Mouse (Mus musculus): Measurements from ENCODE around the gene Coro7.

Gene Coro7

DNA sequence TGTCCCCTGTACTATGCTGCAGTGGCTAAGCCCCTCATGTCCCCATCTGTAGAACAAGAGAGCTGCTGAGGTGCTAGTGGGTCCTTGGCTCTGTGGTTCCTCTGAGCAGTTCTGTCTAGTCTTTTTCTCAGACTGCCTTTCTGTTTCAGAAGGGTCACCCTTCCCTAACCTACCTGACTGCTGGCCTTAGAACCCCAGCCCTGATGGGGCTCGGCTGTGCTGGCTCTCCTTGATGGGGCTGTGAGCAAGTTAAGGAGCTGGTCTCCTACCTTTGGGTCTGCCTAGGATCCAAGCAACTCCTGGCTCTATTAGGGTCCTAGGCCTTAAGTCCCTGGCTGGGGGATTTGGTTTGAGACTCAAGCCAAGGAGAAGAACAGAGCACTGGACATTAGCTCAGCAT is 64.3 kb downstream of the Coro7 start:
- no peak for DNase-seq (ENCODE audit: low read depth)

DNA sequence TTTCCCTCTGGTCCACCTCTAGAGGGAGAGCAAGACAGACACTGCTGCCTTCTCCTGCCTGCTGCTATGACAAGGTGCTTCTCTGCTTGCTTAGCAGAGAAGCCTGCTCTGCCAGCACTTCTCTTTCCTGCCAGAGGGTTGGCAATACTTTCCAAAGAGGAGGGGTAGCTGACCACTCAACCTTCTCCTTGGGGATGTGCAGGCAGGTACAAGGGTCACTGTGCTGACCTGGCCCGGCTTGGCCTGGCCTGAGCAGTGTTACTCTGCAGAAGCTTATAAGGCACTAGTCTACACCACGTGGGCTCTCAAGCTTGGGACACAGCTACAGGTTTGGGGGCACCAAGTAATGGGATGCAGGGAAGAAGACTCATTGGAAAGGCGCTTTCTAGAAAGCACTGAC is 64.9 kb downstream of the Coro7 start:
- no peak for DNase-seq (ENCODE audit: low read depth)

GRCm38 (mm10) chr16:4613736-4614135 is 65.8 kb downstream of the Coro7 start:
- no peak for DNase-seq (ENCODE audit: low read depth)

GRCm38 (mm10) chr16:4611676-4612075 is 67.9 kb downstream of the Coro7 start:
- DNase-seq (ENCODE audit: low read depth): no peak

DNA sequence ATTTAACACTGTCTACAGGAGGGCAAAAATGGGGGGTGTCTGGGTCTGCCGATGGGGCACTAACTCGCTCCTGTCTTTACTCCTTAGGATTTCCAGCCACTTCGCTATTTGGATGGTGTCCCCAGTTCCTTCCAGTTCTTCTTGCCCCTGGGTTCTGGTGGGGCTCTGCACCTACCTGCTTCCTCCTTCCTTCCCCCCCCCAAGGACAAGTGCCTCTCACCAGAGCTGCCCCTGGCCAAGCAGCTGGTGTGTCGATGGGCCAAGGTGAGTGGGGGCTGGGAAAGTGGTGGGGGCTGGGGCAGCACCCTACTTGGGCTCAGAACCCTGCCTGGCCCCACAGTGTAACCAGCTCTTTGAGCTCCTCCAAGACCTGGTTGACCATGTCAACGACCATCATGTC is 68.4 kb downstream of the Coro7 start:
- DNase-seq (ENCODE audit: low read depth): no peak

DNA sequence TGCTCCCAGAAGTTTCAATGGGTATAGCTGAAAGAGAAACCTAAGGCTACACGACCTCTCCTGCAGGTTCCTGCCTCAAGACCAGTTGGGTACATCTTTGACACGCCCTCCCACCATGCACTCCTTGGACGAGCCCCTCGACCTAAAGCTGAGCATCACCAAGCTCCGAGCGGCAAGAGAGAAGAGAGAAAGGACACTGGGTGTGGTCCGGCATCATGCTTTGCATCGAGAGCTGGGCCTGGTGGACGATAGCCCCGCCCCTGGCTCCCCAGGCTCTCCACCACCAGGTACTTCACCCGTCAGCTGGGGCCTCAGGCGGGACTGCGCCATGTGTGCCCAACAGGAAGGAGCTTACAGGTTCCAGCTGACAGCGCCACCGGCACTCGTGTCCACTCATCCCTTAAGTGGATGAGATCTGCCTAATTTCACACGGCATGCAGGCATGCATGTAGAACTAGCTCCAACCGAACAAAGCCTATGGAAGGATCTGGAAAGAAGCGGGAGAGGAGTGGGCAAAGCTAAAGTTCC is 71.0 kb downstream of the Coro7 start:
- no peak for DNase-seq (ENCODE audit: low read depth)

DNA sequence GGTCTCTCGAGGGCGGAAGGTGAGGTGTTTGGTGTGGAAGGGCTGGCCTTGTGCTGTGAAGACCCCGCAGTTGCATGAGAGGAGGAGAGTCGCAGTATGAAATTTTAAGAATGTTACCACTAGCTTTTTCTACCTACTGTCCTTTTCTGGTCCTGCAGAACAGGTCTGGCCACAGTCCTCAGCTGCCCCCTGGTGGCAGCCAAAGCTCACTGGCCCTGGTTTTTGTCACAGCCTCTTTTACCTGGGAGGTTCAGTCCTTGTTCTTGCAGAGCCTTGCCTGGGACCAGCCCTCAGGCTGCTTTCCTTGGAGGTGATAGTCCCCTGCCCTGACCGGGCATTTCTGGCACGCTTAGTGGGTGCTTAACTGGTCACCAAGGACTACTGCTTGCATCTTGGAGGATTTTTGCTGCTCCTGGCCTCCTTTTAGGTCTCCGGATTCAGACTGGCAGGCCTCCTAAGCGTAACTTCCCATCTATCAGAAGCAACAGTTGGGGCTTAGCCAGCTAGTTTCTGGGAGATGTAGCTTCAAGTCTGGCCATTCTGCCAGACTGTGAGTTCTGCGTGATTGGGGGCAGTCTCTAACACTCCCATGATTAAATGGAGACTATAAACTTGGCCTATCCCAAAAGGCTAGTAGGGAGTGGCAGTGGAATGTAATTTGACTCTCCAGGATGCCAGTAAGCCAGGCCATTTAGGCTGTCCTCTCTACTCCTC is 71.6 kb downstream of the Coro7 start:
- DNase-seq (ENCODE audit: low read depth): peak; percentile 85

DNA sequence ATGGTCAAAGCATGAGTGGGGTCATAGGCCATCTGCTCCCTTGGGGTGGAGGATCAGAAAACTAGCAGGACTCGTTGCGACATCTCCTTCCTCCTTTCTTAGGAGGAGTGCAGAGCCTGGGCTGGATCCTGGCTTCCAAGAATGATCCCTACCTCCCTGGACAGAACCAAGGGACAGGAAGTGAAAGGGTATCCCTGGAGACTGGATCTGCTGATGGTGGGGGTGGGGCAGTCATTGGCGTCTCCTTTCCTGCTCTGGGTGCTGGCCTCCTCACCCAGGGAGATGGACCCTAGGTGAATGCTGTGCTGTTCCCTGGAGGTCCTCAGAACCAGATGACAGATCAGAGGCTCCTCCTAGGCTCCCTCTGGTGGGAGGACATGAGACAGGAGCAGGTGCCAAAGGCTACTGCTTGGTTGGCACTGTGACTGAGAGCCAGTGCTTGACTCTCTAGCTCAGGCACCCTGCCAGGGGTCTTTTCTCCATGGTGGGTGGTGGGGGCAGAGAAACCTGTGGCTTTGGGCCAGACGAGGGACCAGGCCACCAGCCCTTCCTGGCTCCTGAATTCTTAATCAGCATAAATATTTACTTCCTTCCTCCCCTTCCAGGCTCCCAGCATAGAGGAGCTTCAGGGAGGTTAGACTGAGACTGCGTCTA is 73.0 kb downstream of the Coro7 start:
- DNase-seq (ENCODE audit: low read depth): peak; percentile 61

- no peak for DNase-seq (ENCODE audit: low read depth)
Observed at GRCm38 (mm10) chr16:4605514-4606131, 74.0 kb downstream of the Coro7 start.

DNA sequence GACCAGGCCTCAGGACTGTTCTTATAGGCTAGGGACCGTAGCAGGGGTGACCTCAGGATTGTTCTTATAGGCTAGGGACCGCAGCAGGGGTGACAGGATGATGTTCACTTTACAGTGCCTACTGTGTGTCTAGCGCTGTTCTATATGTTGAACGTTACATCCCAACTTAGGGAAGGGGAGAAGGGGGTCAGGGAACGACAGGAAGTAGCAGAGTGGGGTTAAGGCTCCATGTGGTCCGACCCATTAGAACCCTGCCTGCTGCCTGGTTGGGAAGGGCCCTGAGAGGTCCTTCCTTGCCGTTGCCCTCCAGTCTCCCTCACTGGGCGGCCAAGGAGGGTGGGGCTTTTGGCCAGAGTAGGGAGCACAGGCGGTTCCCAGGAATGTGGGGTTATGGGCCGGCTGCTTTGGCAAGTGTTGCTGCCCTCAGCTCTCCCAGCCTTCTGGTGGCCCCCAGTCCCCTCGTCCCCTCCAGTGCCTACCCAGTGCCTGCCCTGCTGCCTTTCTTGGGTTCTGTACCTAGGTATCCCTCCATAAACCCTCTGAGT is 75.2 kb downstream of the Coro7 start:
- DNase-seq (ENCODE audit: low read depth): no peak

DNA sequence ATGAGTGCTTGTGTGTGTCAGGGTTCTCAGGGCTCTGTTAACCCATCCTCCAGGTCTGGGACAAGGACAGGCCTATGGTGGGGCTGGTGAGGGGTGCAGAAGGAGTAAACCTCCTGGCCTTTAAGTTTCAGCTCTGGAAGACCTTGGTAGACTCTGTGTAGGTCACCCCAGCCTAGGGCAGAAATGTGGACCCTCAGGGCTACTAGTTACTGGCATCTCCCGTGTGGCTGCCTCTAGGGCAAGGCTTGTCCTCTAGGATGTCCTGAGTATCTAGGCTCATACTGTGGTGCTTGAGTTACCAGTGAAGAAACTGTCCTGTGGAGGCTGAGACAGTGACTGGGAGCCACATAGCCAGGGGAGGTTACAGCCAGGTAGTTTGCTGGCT is 76.1 kb downstream of the Coro7 start:
- no peak for DNase-seq (ENCODE audit: low read depth)

- DNase-seq (ENCODE audit: low read depth): no peak
Observed at GRCm38 (mm10) chr16:4602766-4603452, 76.7 kb downstream of the Coro7 start.

DNA sequence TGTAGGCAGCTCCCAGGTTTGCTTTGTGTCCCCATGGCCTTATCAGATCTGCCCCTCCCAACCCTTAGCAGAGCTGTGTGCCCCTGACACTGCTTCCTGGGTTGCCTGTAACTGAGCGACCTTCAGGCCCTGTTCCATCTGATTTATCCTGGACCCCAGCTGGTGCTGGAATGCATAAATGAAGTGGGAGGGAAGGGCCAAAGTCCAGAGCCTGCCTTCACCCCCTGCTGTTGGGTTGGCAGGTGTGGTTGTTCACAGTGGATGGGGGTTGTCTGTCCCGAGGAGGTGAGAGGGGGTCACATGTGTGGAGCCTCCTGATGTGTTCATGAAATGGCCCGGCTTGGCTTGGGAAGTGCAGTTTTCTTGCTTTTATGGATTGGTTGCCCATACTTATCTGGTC is 77.4 kb downstream of the Coro7 start:
- DNase-seq (ENCODE audit: low read depth): no peak

DNA sequence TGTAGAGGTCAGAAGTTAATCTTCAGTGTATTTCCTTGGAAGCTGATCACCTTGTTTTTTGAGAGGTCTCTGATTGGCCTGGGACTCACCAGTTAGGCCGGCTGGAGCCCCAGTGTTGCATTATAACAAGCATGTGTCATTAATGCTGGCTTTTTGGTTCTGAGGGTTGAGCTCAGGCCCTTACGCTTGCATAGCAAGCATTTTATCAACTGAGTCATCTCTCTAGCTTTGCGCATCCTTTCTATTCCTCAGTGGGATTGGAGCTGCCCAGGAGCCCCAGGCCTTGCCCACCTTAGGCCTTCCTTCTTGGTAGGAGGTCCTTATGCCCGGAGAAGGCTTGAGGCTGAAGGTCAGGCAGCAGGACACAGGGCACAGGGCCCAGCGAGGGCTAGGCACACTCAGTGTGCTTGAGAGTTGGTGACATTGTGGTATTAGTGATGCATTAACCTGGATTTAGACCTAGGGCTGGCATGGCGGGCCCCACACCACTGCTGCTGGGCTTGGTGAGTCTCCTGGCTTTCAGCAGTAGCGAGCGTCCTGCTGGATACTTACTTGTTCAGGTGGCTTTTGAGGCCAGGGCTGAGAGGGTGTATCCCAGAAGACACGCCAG is 78.8 kb downstream of the Coro7 start:
- DNase-seq (ENCODE audit: low read depth): no peak

DNA sequence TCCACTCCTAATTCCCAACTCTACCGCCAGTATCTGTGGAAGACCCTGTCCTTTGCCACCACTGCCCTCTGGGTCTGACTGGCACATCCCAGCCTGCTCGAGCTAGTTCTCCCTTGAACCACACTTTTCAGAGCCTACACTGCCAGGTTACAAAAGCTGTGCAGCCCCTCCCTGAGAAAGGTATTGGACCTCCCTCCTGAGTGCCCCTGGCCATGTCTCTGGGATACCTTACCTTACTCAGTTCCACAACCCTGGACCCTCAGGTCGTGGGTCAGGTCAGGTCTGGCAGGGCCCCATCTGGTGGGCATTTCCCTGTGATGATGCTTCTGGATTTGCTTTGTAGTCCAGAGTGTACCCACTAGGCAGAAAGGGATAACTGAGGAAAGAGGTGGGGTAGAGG is 80.0 kb downstream of the Coro7 start:
- DNase-seq (ENCODE audit: low read depth): no peak

- DNase-seq (ENCODE audit: low read depth): no peak
Observed at GRCm38 (mm10) chr16:4598891-4599543, 80.6 kb downstream of the Coro7 start.

GRCm38 (mm10) chr16:4598041-4598440 is 81.5 kb downstream of the Coro7 start:
- DNase-seq (ENCODE audit: low read depth): no peak

DNA sequence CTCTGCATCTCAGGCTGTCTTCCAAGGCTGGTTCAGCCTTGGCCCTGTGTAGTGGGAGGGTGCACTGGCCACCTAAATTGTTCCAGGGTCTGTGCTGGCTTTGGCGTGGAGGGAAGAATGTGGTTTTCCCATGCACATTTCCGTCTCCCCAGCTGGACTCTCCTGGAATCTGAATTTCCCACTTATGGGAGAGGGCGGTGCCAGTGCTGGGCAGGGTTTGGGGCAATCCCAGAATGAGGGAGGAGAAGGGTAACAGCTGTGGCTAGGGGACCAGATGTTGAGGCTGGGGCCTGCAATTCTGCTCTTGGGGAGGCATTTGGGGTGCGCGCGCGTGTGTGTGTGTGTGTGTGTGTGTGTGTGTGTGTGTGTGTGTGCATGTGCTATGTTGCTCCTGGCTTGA is 82.3 kb downstream of the Coro7 start:
- DNase-seq (ENCODE audit: low read depth): no peak

- DNase-seq (ENCODE audit: low read depth): no peak
Observed at GRCm38 (mm10) chr16:4596836-4597235, 82.7 kb downstream of the Coro7 start.

- no peak for DNase-seq (ENCODE audit: low read depth)
Observed at GRCm38 (mm10) chr16:4596141-4596728, 83.3 kb downstream of the Coro7 start.

- DNase-seq (ENCODE audit: low read depth): peak; percentile 21
Observed at GRCm38 (mm10) chr16:4595527-4595963, 84.0 kb downstream of the Coro7 start.

Measured in 416B (cell line).